Mouse (Mus musculus) midbrain, embryonic 13.5 days (tissue): ENCODE data around the gene Ccr10. TPM values are rescaled to one million over a fixed set of nuclear protein-coding genes. Genes with fewer than 3 reads are reported as not detected.
"Not testable (repeated sequence)": the region's sequence is repeated elsewhere in the genome, so short reads cannot be mapped to it uniquely, and the experiment has no call there.

Source experiments
- ATAC-seq: fragments of 200-750 bp; cut with Nextera tagmentation; 2 replicates; pipeline ENCODE4 v1.8.0; 2017; ENCODE audit warnings: mild to moderate bottlenecking, moderate TSS enrichment, moderate library complexity
- H3K27ac ChIP-seq: fragments of 300-500 bp; sonication (generic); 2 replicates; pipeline ENCODE4 v1.5.1; 2015; ENCODE audit warnings: inconsistent platforms, mild to moderate bottlenecking, moderate library complexity
- H3K27me3 ChIP-seq: fragments of 300-500 bp; sonication (generic); 2 replicates; pipeline ENCODE4 v1.6.1; 2015; ENCODE audit warnings: mild to moderate bottlenecking, inconsistent platforms
- H3K36me3 ChIP-seq: fragments of 300-500 bp; sonication (generic); 2 replicates; pipeline ENCODE4 v1.6.1; 2015; ENCODE audit warnings: mild to moderate bottlenecking, inconsistent platforms
- H3K4me1 ChIP-seq: fragments of 300-500 bp; sonication (generic); replicated peaks from 2 replicates; pipeline ENCODE4 v1.6.1; 2015; ENCODE audit warnings: inconsistent platforms
- H3K4me2 ChIP-seq: fragments of 300-500 bp; sonication (generic); replicated peaks from 2 replicates; pipeline ENCODE4 v1.6.1; 2015; ENCODE audit warnings: moderate library complexity, mild to moderate bottlenecking, inconsistent platforms
- H3K4me3 ChIP-seq: fragments of 300-500 bp; sonication (generic); replicated peaks from 2 replicates; pipeline ENCODE4 v1.5.1; 2015; ENCODE audit warnings: mild to moderate bottlenecking, inconsistent platforms
- H3K9ac ChIP-seq: fragments of 300-500 bp; sonication (generic); replicated peaks from 2 replicates; pipeline ENCODE4 v1.6.1; 2015; ENCODE audit warnings: mild to moderate bottlenecking, inconsistent platforms
- H3K9me3 ChIP-seq: fragments of 300-500 bp; sonication (generic); 2 replicates; pipeline ENCODE4 v1.6.1; 2016; ENCODE audit warnings: mild to moderate bottlenecking, inconsistent platforms
- WGBS: fragments of 180-500 bp; shearing (Covaris S2); methylation state at CpG from one replicate; pipeline ENCODE4 v1.1.7; 2015; 5-methylcytosine and 5-hydroxymethylcytosine counted together
- polyA plus RNA-seq: library from polyadenylated mRNA; unstranded; fragments of >200 nt; fragmentation: Nextera tagmentation; extraction: Ambion mirVana; gene quantifications from 2 replicates; pipeline ENCODE4 v1.2.1, GENCODE M21; 2015

Ccr10 gene
- polyA plus RNA-seq, 1 experiment from 2014 or later: 0.38 TPM

- H3K4me2 ChIP-seq: not testable (repeated sequence)
- 72% methylated on average over 8 of the region's 10 CpGs for WGBS
- H3K27me3 ChIP-seq: peaks cover 61% of the 10 kb centered on the region
Measured at GRCm38 (mm10) chr11:101160151-101160550, 15.1 kb downstream of the Ccr10 start.

GRCm38 (mm10) chr11:101155728-101156371 lies 19.4 kb downstream of the Ccr10 start, which contains the start of gene Tubg2:
Gene Tubg2, plus strand, starts transcription at chr11:101155907.
- peak; percentile 95 for ATAC-seq
- H3K4me2 ChIP-seq: peak within 1 kb of the TSS; percentile 68
- peak within 1 kb of the TSS; percentile 48 for H3K4me3 ChIP-seq
- H3K36me3 ChIP-seq: no peaks in the 10 kb centered on the region
- H3K27me3 ChIP-seq: peaks cover 18% of the 10 kb centered on the region
- H3K27ac ChIP-seq: peak within 1 kb of the TSS; percentile 91
- WGBS: 2% methylated on average over 36 of the region's 36 CpGs
- H3K9me3 ChIP-seq: no peaks in the 10 kb centered on the region
- peak within 1 kb of the TSS; percentile 76 for H3K9ac ChIP-seq
- peaks cover 17% of the 10 kb centered on the region for H3K4me1 ChIP-seq

More at GRCm38 (mm10) chr11:101160151-101160550, 15.1 kb downstream of the Ccr10 start:
- not testable (repeated sequence) for ATAC-seq, H3K4me3 ChIP-seq, H3K27ac ChIP-seq, H3K9me3 ChIP-seq, H3K9ac ChIP-seq
- peaks cover 30% of the 10 kb centered on the region for H3K36me3 ChIP-seq
- H3K4me1 ChIP-seq: peaks cover 26% of the 10 kb centered on the region

DNA sequence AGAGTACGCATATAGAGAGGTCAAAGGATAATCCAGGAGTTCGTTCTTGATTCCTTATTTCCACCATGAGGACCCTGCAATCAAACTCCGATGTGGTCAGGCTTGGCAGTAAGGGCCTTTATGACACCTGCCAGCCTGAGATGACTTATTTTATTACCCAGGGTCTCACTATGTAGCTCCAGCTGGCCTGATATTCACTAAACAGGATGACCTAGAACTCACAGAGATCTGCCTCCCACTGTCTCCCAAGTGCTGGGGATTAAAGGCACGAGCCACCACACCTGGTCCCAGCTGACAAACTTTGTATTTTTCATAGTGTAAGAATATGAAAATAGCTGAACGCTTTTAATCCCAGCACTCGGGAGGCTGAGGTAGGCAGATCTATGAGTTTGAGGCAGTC lies 20.1 kb downstream of the Ccr10 start:
- Histone ChIP-seq H3K27me3 (peaks cover 17% of the 10 kb centered on the region), H3K36me3 (no peaks in the 10 kb centered on the region), H3K4me2 (peak overlapping the region; percentile 68), H3K27ac (peak overlapping the region; percentile 91), H3K9ac (0 out of 2 replicates have a peak overlapping the region, but pooled peaks have one; percentile 7), H3K4me1 (peaks cover 17% of the 10 kb centered on the region), H3K9me3 (no peaks in the 10 kb centered on the region), H3K4me3 (no peak overlapping the region)
- 70% methylated on average over 6 of the region's 6 CpGs for WGBS
- ATAC-seq: no peak

DNA sequence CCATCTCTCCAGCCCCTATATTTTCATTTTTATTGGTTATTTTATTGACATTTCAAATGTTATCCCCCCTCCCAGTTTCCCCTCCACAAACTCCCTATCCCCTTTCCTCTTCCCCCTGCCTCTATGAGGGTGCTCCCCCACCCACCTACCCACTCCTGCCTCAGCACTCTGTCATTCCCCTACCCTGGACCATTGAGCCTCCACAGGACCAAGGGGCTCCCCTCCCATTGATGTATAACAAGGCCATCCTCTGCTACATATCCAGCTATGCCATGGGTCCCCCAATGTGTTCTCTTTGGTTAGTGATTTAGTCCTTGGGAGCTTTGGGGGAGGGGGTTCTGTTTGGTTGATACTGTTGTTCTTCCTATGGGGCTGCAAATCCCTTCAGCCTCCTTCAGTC lies 20.6 kb downstream of the Ccr10 start:
- peaks cover 17% of the 10 kb centered on the region for H3K27me3 ChIP-seq
- peaks cover 19% of the 10 kb centered on the region for H3K4me1 ChIP-seq
- H3K4me2 ChIP-seq: no peak overlapping the region
- H3K4me3 ChIP-seq: no peak overlapping the region
- no peaks in the 10 kb centered on the region for H3K36me3 ChIP-seq
- H3K9ac ChIP-seq: no peak overlapping the region
- ATAC-seq: no peak
- H3K9me3 ChIP-seq: no peaks in the 10 kb centered on the region
- no peak overlapping the region for H3K27ac ChIP-seq

GRCm38 (mm10) chr11:101152825-101153224 lies 22.4 kb downstream of the Ccr10 start:
- H3K4me3 ChIP-seq: no peak overlapping the region
- H3K4me1 ChIP-seq: peaks cover 29% of the 10 kb centered on the region
- ATAC-seq: no peak
- no peak overlapping the region for H3K4me2 ChIP-seq
- H3K27me3 ChIP-seq: peaks cover 5% of the 10 kb centered on the region
- H3K9me3 ChIP-seq: no peaks in the 10 kb centered on the region
- no peak overlapping the region for H3K27ac ChIP-seq
- no peak overlapping the region for H3K9ac ChIP-seq
- no peaks in the 10 kb centered on the region for H3K36me3 ChIP-seq
- 84% methylated on average over 1 of the region's 1 CpGs for WGBS

DNA sequence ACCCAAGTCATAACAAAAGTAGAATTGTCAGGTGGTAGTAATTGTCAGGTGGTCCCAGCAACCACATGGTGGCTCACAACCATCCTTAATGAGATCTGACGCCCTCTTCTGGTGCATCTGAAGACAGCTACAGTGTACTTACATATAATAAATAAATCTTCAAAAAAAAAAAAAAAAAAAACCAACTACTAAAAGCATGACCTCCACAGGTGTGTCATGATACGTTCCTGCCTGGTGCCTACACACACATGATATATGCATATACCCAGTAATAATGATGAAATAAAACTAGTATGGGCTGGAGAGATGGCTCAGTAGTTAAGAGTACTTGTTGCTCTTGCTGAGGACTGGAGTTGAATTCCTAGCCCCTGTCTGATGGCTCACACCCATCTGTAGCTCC lies 24.2 kb downstream of the Ccr10 start:
- no peak for ATAC-seq
- Histone ChIP-seq H3K27me3 (no peaks in the 10 kb centered on the region; the same call in 1 of the 2 replicates), H3K36me3 (no peaks in the 10 kb centered on the region), H3K4me2 (no peak overlapping the region), H3K9me3 (no peaks in the 10 kb centered on the region), H3K4me1 (peaks cover 31% of the 10 kb centered on the region), H3K9ac (no peak overlapping the region), H3K27ac (no peak overlapping the region), H3K4me3 (no peak overlapping the region)
- WGBS: 46% methylated on average over 2 of the region's 2 CpGs

DNA sequence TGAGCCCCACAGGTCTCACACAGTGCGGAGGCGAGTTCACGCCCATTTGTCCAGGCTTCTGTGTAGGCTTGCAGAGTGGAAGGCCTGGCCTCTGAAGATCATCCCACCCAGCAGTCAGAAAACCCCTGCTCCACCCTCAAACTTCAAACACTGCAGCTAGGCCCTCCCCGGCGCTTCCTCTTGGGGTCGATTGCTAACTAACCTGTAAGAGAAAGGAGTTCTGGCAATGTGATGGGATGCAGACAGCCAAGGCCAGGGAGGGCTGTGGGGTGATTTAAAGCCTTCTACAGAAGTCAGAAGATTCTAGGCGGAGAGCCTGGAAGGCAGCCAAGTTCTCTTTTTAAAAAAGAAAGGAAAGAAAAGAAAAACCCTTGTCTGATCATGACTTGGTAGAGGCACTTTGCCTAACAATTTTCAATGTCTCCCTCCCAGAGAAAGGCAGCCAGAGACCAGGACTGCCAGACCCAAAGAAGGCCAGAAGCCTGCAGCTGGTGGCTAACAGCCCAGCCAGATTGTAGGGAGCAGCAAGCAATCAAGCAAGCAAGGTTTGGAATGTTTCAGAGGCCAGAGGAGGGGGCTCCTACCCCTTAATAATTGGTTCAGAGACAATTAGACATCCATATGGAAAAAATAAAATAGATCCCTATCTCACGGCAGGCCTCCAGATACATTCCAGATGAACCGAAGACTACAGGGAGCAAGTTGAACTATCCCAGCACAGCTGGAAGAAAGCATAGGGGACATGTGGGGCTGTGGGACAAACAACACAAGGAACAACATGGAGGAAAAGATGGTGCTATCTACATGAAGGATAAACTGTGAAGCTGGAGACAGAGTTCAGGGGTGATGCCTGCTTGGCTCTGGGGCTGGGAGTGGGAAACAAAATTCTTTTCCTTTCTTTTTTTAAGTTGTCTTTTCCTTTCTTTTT lies 25.8 kb downstream of the Ccr10 start:
- H3K9ac ChIP-seq: no peak overlapping the region
- 63% methylated on average over 9 of the region's 9 CpGs for WGBS
- no peaks in the 10 kb centered on the region; the same call in 1 of the 2 replicates for H3K27me3 ChIP-seq
- H3K27ac ChIP-seq: peak overlapping the region; percentile 36
- H3K9me3 ChIP-seq: no peaks in the 10 kb centered on the region
- no peak overlapping the region for H3K4me3 ChIP-seq
- H3K36me3 ChIP-seq: no peaks in the 10 kb centered on the region
- no peak for ATAC-seq
- H3K4me1 ChIP-seq: peaks cover 20% of the 10 kb centered on the region
- H3K4me2 ChIP-seq: no peak overlapping the region

DNA sequence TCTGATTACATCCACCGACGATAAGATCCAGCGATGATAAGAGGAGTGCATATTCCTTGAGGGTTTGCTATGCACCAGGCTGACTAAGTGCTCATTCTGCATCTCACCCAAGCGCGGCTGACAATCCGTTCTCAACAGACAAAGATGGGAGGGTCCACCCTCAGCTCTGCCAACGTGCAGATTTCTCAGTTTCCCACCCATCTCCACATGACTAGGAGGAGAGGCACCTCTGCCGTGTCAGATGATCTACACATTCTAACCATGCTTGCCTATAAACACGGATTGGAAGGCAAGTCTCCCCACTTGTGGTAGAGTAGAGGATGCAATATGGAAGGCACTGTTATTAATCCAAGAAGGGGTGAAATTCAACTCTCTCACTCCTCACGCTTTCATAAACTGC lies 26.5 kb downstream of the Ccr10 start:
- Histone ChIP-seq H3K4me3 (no peak overlapping the region), H3K9me3 (no peaks in the 10 kb centered on the region), H3K36me3 (no peaks in the 10 kb centered on the region), H3K9ac (no peak overlapping the region), H3K27me3 (no peaks in the 10 kb centered on the region; the same call in 1 of the 2 replicates), H3K27ac (peak overlapping the region; percentile 36), H3K4me1 (peaks cover 24% of the 10 kb centered on the region), H3K4me2 (no peak overlapping the region)
- ATAC-seq: no peak
- WGBS: 71% methylated on average over 10 of the region's 10 CpGs

GRCm38 (mm10) chr11:101146377-101146776 lies 28.9 kb downstream of the Ccr10 start:
- WGBS: 20% methylated on average over 10 of the region's 10 CpGs
- H3K36me3 ChIP-seq: no peaks in the 10 kb centered on the region
- H3K27ac ChIP-seq: peak overlapping the region; percentile 69

DNA sequence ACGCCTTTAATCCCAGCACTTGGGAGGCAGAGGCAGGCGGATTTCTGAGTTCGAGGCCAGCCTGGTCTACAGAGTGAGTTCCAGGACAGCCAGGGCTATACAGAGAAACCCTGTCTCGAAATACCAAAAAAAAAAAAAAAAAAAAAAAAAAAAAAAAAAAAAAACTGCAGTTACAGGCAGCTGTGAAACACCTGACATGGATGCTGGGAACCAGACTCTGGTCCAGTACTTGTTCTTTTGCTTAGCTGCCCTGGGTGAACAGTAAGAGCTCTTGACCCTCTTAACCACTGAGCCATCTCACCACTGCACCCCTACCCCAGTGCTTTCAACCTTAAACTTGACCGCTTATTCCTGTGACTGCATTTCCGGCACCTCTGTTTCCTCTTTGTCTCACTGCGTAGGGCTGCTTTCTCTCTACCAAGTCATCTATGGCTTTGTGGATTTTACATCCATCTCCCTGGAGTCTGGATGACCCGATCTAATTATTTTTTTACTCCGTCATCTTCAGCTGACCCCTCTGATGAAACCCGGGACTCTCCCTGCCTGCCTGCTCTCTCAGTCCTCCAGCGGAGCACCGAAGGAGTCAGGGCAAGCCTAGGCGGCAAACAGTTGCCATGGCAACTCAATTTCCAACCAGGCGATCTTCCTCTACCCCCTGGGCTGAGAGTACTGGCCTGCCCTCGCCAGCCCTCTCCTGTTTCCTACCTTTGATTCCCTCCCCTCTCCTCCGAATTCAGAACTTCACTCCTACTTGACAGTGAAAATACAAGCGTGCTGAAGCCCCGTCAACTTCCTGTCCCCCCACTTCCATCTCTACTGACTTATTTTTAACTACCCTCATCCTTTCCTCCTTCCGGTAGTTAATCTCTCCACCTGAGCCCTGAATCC lies 31.7 kb downstream of the Ccr10 start:
- 15% methylated on average over 18 of the region's 19 CpGs for WGBS
- H3K36me3 ChIP-seq: no peaks in the 10 kb centered on the region
- H3K4me1 ChIP-seq: peaks cover 27% of the 10 kb centered on the region
- peak; percentile 72 for ATAC-seq
- H3K27me3 ChIP-seq: 0 out of 2 replicates have a peak, but pooled peaks cover 5% of the 10 kb centered on the region
- peak overlapping the region; percentile 22 for H3K4me3 ChIP-seq
- H3K4me2 ChIP-seq: peak overlapping the region; percentile 55
- H3K9ac ChIP-seq: peak overlapping the region; percentile 29
- H3K27ac ChIP-seq: peak overlapping the region; percentile 78
- H3K9me3 ChIP-seq: no peaks in the 10 kb centered on the region

More at GRCm38 (mm10) chr11:101146377-101146776, 28.9 kb downstream of the Ccr10 start:
- peak; percentile 74 for ATAC-seq
- H3K4me1 ChIP-seq: peaks cover 28% of the 10 kb centered on the region
- H3K9me3 ChIP-seq: no peaks in the 10 kb centered on the region
- H3K27me3 ChIP-seq: 0 out of 2 replicates have a peak, but pooled peaks cover 3% of the 10 kb centered on the region
- H3K4me3 ChIP-seq: no peak overlapping the region
- no peak overlapping the region for H3K9ac ChIP-seq
- H3K4me2 ChIP-seq: peak overlapping the region; percentile 3; the same call in 1 of the 2 replicates

GRCm38 (mm10) chr11:101142215-101142967 lies 32.9 kb downstream of the Ccr10 start:
- H3K4me1 ChIP-seq: peaks cover 28% of the 10 kb centered on the region
- H3K36me3 ChIP-seq: no peaks in the 10 kb centered on the region
- H3K4me2 ChIP-seq: no peak overlapping the region
- H3K9ac ChIP-seq: no peak overlapping the region
- H3K27me3 ChIP-seq: 0 out of 2 replicates have a peak, but pooled peaks cover 5% of the 10 kb centered on the region
- 89% methylated on average over 10 of the region's 10 CpGs for WGBS
- H3K9me3 ChIP-seq: no peaks in the 10 kb centered on the region
- H3K4me3 ChIP-seq: no peak overlapping the region
- no peak for ATAC-seq
- H3K27ac ChIP-seq: no peak overlapping the region
